Mouse (Mus musculus) intestine, embryonic 16.5 days (tissue): ENCODE measurements around the gene Dctd. TPM values are rescaled to one million over a fixed set of nuclear protein-coding genes. Genes with fewer than 3 reads are reported as not detected.

ENCODE experiments used
- ATAC-seq: fragments of 200-750 bp; cut with Nextera tagmentation; 2 replicates; pipeline ENCODE4 v1.8.0; 2017; ENCODE audit warnings: moderate TSS enrichment, moderate library complexity
- H3K27ac ChIP-seq: fragments of 300-500 bp; sonication (generic); 2 replicates; pipeline ENCODE4 v1.5.1; 2014; ENCODE audit warnings: mild to moderate bottlenecking, low read length
- H3K27me3 ChIP-seq: fragments of 300-500 bp; sonication (generic); replicated peaks from 2 replicates; pipeline ENCODE4 v1.6.1; 2014; ENCODE audit warnings: low read length, control low read depth, mixed read lengths; ENCODE audit not compliant: control insufficient read depth, insufficient read depth
- H3K36me3 ChIP-seq: fragments of 300-500 bp; sonication (generic); 2 replicates; pipeline ENCODE4 v1.6.1; 2014; ENCODE audit warnings: low read length, control low read depth; ENCODE audit not compliant: control insufficient read depth, insufficient read depth
- H3K4me1 ChIP-seq: fragments of 300-500 bp; sonication (generic); 2 replicates; pipeline ENCODE4 v1.6.1; 2014; ENCODE audit warnings: low read length, control low read depth, mixed read lengths; ENCODE audit not compliant: control insufficient read depth, insufficient read depth
- H3K4me2 ChIP-seq: fragments of 300-500 bp; sonication (generic); 2 replicates; pipeline ENCODE4 v1.6.1; 2014; ENCODE audit warnings: low read depth, low read length, control low read depth
- H3K4me3 ChIP-seq: fragments of 300-500 bp; sonication (generic); 2 replicates; pipeline ENCODE4 v1.5.1; 2014; ENCODE audit warnings: mild to moderate bottlenecking, low read length
- H3K9ac ChIP-seq: fragments of 300-500 bp; sonication (generic); 2 replicates; pipeline ENCODE4 v1.6.1; 2014; ENCODE audit warnings: low read depth, low read length
- H3K9me3 ChIP-seq: fragments of 300-500 bp; sonication (generic); 2 replicates; pipeline ENCODE4 v1.6.1; 2016; ENCODE audit warnings: low read length, control low read depth; ENCODE audit not compliant: control insufficient read depth
- WGBS: fragments of 180-500 bp; shearing (Covaris S2); extraction: QIAGEN DNeasy Blood & Tissue Kit; methylation state at CpG from one replicate; pipeline ENCODE4 v1.1.7; 2014; 5-methylcytosine and 5-hydroxymethylcytosine counted together
- polyA plus RNA-seq: library from polyadenylated mRNA; unstranded; fragments of >200 nt; fragmentation: Nextera tagmentation; extraction: Ambion mirVana; gene quantifications from 2 replicates; pipeline ENCODE4 v1.2.1, GENCODE M21; 2015

Gene Dctd
- 27.0 and 30.2 TPM in 2 replicates for polyA plus RNA-seq

- H3K4me2 ChIP-seq = peak within 1 kb of the TSS; percentile 48; the same call in 1 of the 2 replicates
- H3K27ac ChIP-seq = no peak within 1 kb of the TSS
- no peak within 1 kb of the TSS for H3K9ac ChIP-seq
- H3K4me1 ChIP-seq = 0 out of 2 replicates have a peak, but pooled peaks cover 5% of the 10 kb centered on the region
- no peaks in the 10 kb centered on the region for H3K9me3 ChIP-seq
- no peak for ATAC-seq
- 93% methylated on average over 12 of the region's 12 CpGs for WGBS
- H3K4me3 ChIP-seq = peak within 1 kb of the TSS; percentile 26; the same call in 1 of the 2 replicates
- no peaks in the 10 kb centered on the region for H3K36me3 ChIP-seq
- H3K27me3 ChIP-seq = no peaks in the 10 kb centered on the region
These were observed at the start of gene Dctd for GRCm38 (mm10) chr8:48098792-48099191. TSS of gene Dctd (plus strand) at chr8:48099092.

- no peaks in the 10 kb centered on the region for H3K4me1 ChIP-seq
- no peak for ATAC-seq
- no peak overlapping the region for H3K9ac ChIP-seq
- no peak overlapping the region for H3K27ac ChIP-seq
- H3K4me3 ChIP-seq = no peak overlapping the region
- no peaks in the 10 kb centered on the region for H3K9me3 ChIP-seq
- WGBS = 87% methylated on average over 5 of the region's 5 CpGs
- H3K27me3 ChIP-seq = no peaks in the 10 kb centered on the region
- no peaks in the 10 kb centered on the region for H3K36me3 ChIP-seq
- H3K4me2 ChIP-seq = no peak overlapping the region
These were observed 45.3 kb upstream of the Dctd start for GRCm38 (mm10) chr8:48053611-48054010.

- H3K36me3 ChIP-seq = no peaks in the 10 kb centered on the region
- no peak for ATAC-seq
- WGBS = 76% methylated on average over 5 of the region's 5 CpGs
These were observed 35.3 kb upstream of the Dctd start for GRCm38 (mm10) chr8:48063526-48064072.

GRCm38 (mm10) chr8:48074149-48074548, 24.7 kb upstream of the Dctd start:
- no peaks in the 10 kb centered on the region for H3K4me1 ChIP-seq
- no peaks in the 10 kb centered on the region for H3K27me3 ChIP-seq
- no peak overlapping the region for H3K4me3 ChIP-seq
- no peaks in the 10 kb centered on the region for H3K36me3 ChIP-seq
- no peak overlapping the region for H3K27ac ChIP-seq
- H3K4me2 ChIP-seq = no peak overlapping the region
- no peak overlapping the region for H3K9ac ChIP-seq
- no peaks in the 10 kb centered on the region for H3K9me3 ChIP-seq
- ATAC-seq = no peak
- 81% methylated on average over 2 of the region's 2 CpGs for WGBS

More at GRCm38 (mm10) chr8:48063526-48064072, 35.3 kb upstream of the Dctd start:
- H3K27ac ChIP-seq = no peak overlapping the region
- H3K9me3 ChIP-seq = no peaks in the 10 kb centered on the region
- H3K4me3 ChIP-seq = no peak overlapping the region
- no peak overlapping the region for H3K9ac ChIP-seq
- no peak overlapping the region for H3K4me2 ChIP-seq
- no peaks in the 10 kb centered on the region for H3K4me1 ChIP-seq
- no peaks in the 10 kb centered on the region for H3K27me3 ChIP-seq

GRCm38 (mm10) chr8:48082343-48082742, 16.5 kb upstream of the Dctd start:
- Histone ChIP-seq H3K9me3 (no peaks in the 10 kb centered on the region), H3K4me2 (no peak overlapping the region), H3K9ac (no peak overlapping the region), H3K27me3 (no peaks in the 10 kb centered on the region), H3K36me3 (no peaks in the 10 kb centered on the region), H3K27ac (no peak overlapping the region), H3K4me3 (no peak overlapping the region), H3K4me1 (no peaks in the 10 kb centered on the region)
- ATAC-seq = no peak
- 55% methylated on average over 10 of the region's 10 CpGs for WGBS

GRCm38 (mm10) chr8:48090661-48091060, 8.2 kb upstream of the Dctd start:
- Histone ChIP-seq H3K27me3 (no peaks in the 10 kb centered on the region), H3K27ac (no peak overlapping the region), H3K36me3 (no peaks in the 10 kb centered on the region), H3K9ac (no peak overlapping the region), H3K4me1 (no peaks in the 10 kb centered on the region), H3K4me2 (no peak overlapping the region), H3K4me3 (no peak overlapping the region), H3K9me3 (no peaks in the 10 kb centered on the region)
- ATAC-seq = no peak
- WGBS = 79% methylated on average over 8 of the region's 8 CpGs

- Histone ChIP-seq H3K36me3 (no peaks in the 10 kb centered on the region), H3K4me2 (no peak overlapping the region), H3K9ac (no peak overlapping the region), H3K4me1 (0 out of 2 replicates have a peak, but pooled peaks cover 5% of the 10 kb centered on the region), H3K4me3 (no peak overlapping the region), H3K27me3 (no peaks in the 10 kb centered on the region), H3K9me3 (no peaks in the 10 kb centered on the region), H3K27ac (no peak overlapping the region)
- 88% methylated on average over 5 of the region's 5 CpGs for WGBS
- no peak for ATAC-seq
These were observed 3.5 kb upstream of the Dctd start for GRCm38 (mm10) chr8:48095378-48095777.

- WGBS = 9% methylated on average over 21 of the region's 21 CpGs
- peak overlapping the region; percentile 48 for H3K4me2 ChIP-seq
- no peaks in the 10 kb centered on the region for H3K9me3 ChIP-seq
- H3K9ac ChIP-seq = peak overlapping the region; percentile 48
- H3K27me3 ChIP-seq = no peaks in the 10 kb centered on the region
- H3K27ac ChIP-seq = no peak overlapping the region
- H3K36me3 ChIP-seq = no peaks in the 10 kb centered on the region
- peak; percentile 87 for ATAC-seq
- H3K4me3 ChIP-seq = peak overlapping the region; percentile 26
- H3K4me1 ChIP-seq = 0 out of 2 replicates have a peak, but pooled peaks cover 5% of the 10 kb centered on the region
These were observed 1.6 kb upstream of the Dctd start for GRCm38 (mm10) chr8:48097131-48097794.

- Histone ChIP-seq H3K27ac (no peak overlapping the region), H3K27me3 (no peaks in the 10 kb centered on the region), H3K9me3 (no peaks in the 10 kb centered on the region), H3K36me3 (no peaks in the 10 kb centered on the region), H3K9ac (no peak overlapping the region), H3K4me2 (peak overlapping the region; percentile 48; the same call in 1 of the 2 replicates), H3K4me1 (0 out of 2 replicates have a peak, but pooled peaks cover 5% of the 10 kb centered on the region), H3K4me3 (peak overlapping the region; percentile 26; the same call in 1 of the 2 replicates)
- ATAC-seq = no peak
- 69% methylated on average over 13 of the region's 13 CpGs for WGBS
These were observed 732 bp upstream of the Dctd start for GRCm38 (mm10) chr8:48098081-48098639.
